Mouse (Mus musculus): ENCODE results near the gene Tagln2.

The Tagln2 gene

DNA sequence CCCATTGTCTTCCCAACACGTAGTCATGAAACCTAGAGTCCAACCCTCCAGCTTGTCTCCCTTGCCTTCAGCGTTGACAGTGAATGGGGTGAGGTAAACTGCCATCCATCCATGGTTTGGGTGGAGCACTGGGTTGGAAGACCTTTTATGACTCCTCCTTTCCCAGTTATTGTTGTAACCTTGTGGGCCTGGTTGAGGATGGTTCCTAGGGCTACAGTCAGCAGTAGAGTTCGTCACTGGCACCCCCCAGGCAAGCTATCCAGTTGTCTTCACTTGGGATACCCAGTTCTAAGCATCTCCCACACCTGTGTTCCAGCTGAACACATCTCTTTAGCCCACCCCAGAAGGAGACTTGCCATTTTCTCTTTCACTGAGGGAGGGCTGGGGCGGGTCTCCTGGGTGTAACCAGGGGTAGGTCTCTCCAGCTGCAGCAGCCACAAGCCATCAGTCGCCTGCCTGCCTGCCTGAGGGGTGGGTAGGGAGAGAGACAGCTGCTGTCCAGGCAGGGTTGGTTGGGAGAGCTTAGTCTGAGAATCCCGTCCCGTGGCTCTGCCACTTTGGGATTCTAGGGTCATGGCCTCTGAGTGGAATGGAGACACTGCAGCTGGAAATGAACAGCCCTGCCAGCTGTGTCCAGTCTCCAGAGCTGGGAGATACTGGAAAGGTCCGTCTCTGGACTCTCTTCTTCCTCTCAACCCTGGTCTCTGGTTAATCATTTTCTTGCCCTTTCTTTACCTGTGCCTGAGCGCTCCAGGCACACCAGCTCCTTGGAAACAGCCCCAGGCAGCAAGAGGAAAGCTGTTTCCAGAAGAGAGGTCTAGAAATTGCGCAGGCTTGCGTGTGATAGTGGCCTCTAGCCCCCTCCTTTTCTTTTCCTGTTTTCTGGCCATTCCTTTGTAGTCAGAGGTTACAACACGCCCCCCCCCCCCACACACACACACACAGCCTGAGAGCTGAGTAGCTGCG lies 2.6 kb downstream of the Tagln2 start:
- DNase-seq (ENCODE audit: low read depth in 2 of 2, low spot score in 2 of 2) = no peak

DNA sequence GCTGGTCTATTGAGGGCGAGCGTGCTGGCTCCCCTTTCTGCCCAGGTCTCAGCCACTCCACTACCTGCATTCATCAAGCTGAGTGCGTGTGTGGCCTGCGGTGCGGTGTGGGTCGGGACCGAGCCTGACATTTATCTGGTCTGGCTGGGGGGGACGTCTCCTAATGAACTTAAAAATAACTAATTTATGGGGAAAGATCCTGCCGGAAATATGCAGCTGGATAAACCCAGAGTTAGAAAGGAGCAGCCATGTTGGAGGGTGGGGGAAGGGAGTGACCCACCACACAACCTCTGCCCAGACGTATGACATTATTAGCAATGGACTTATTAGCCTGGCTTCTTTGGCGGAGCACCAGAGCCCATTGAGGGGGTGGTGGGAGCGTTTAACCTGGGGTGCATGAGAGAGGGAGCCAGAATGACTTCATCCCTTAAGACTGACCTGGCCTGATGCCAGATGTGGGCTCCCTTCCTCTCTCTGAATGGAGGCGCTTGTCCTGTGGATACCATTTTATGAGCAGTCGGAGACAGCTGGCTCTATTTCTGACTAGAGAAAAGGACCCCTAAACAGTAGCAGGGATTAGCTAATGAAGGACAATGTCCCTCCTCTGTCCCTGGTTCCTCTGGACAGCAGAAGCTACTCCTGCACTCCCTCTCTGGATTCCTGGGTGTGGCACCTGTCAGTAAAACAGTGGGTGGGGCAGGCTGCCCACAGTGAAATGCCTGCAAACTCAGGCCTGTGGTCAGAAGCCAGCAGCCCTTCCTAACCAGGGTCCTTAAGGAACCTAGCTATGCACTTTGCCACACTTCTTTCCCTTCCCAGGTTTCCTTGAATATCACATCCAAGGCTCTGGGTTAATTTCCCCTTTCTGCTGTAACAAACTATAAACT lies 3.5 kb downstream of the Tagln2 start:
- DNase-seq (ENCODE audit: low read depth in 2 of 2, low spot score in 2 of 2) = no peak

DNA sequence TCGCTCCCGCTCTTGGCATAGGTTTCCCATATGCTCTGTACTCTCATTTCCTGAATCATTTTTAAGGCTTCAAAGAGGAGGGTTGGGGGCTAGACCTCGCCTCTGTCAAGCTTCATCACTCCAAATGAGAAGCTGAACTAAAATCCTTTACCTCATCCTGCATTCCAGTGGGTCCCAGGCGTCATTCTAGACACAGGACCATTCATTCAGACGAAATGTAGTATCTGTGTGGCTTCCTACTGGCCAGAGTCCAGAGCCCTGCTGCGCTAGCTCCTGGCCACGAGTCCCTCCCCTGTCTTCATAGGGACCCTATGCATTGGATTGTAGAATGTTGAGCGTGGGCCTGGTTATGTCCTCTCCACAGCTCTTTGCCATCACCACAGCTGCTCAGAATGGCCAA lies 4.9 kb downstream of the Tagln2 start:
- no peak for DNase-seq (ENCODE audit: low read depth in 2 of 2, low spot score in 2 of 2)

DNA sequence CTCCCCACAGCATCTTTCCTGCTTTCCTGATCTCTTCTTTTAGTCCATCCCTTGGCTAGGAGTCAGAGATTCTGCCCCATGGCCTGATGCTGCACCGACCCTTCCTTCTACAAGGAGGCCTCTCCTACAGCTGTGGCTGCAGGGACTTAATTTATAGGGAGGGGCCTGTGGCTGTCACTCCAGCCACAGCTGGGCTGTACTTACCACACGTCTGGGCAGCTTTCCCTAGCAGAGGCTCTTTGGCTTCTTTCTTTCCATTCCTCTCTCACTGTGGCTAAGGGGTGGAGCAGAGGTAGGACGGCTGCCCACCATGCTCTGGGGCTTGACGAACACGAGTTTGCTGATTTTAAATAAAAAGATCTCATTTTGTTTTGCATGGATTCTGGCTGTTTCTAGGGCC lies 7.2 kb downstream of the Tagln2 start:
- DNase-seq (ENCODE audit: low read depth in 2 of 2, low spot score in 2 of 2) = no peak

DNA sequence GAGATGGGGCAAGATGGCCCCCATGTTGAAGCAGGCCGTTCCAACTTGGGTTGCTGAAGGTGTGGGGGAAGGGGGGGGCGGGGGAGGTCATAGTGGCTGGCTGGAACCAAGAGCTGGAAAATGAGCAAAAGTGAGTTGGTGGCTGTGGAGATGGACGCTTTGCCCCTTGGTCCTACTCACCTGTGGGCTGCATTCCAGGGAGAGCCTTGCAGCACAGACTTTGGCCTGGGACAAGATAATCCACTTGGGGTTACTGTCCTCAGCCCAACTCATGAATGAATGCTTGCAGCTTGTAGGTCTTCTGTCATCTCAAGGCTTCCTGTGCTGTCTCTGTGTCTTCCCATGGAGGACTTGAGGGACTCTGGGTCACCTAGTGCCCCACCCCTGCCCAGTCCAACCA lies 7.9 kb downstream of the Tagln2 start:
- DNase-seq (ENCODE audit: low read depth in 2 of 2, low spot score in 2 of 2) = no peak

DNA sequence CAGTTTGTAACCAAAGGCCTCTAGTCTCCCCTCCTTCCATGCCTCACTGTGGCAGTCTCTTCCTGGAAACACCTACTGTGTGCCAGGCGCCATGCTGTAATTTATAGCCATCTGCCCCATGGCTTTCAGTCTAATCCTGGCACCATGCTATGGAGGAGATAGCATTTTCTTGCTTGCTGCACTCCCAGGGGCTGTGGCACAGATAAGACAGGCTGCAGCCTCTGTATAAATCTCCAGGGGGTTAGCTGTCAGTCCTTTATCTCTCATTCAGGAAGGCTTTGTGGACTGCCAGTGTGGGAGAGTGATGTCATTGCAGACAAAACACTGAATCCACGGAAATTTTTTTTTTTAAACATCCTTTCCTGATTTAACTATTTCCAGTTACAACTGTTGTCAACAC lies 8.3 kb downstream of the Tagln2 start:
- no peak for DNase-seq (ENCODE audit: low read depth in 2 of 2, low spot score in 2 of 2)

DNA sequence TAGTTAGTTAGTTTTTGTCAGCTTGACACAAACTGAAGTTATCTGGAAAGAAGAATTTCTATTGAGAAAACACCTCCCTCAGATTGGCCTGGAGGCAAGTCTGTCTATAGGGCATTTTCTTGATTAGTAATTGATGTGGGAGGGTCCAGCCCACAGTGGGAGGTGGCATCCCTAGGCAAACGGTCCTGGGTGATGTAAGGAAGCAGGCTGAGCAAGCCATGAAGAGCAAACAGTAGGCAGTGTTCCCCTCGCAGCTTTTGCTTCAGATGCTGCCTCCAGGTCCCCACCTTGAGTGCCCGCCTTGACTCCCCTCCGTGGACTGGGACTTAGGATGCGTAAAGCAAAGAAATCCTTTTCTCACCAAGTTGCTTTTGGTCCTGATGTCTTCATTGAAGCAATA lies 9.4 kb downstream of the Tagln2 start:
- DNase-seq (ENCODE audit: low read depth in 2 of 2, low spot score in 2 of 2) = no peak

DNA sequence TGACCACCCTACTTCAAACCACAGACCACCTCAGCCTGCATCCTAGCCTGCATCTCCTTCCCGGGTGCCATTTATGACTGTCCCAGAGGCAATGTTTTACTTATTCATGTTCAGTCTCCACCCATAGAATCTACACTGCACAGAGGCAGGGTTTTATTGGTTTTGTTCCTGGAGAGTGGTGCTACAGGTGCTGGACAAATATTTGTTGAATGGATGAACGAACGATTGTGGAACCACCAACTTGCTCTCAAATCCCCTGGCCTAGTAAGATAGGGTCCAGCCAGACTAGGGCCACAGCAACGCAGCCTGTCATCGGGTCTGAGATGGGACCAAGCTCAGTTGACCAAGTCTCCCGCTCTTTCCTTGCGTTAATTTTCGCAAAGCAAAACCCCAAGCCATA lies 10.1 kb downstream of the Tagln2 start:
- DNase-seq (ENCODE audit: low read depth in 2 of 2, low spot score in 2 of 2) = no peak

DNA sequence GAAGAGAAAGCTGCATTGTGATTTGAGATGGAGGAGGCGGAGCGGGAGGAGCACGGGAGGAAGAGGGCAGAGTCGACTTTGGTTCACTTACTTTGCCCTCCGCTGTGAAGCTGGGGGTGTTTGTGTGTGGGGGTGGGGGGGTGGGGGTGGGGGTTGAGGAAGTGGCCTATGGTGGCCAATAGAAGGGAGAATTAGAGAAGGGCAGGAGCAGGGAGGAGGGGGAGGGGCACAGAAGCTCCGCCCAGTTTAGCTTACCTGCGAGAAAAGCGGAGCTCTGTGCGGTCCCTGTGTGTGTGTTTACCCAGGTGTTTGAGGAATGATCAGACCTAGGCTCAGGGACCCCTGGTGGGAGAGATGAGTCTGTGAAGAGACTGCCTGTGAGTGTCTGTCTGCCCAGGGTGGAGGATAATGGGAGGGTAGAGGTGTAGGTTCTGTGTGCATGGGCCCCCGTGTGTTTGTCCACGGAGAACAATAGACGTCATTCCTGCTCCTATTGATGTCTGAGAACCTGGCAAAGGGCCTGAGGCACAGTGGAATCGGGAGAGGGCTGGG lies 10.7 kb downstream of the Tagln2 start:
- no peak for DNase-seq (ENCODE audit: low read depth in 2 of 2, low spot score in 2 of 2)

DNA sequence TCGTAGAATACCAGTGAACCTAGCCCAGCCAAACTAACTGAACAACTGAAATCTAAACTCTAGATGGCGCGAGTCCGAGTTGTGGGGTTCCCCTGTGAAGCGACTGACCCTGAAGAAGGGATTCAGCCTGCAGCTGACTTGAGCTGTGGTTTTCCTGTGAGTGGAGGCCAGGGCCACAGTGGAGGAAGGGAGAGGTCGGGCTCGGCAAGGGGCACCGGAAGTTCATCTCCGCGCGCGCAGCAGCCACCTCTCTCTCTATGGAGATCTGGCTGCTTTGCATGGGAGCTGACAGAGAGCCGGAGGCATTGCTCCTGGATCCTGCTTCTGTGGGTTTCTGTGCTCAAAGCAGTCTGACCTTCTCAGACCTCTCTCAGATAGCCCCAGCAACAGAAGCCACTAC lies 13.1 kb downstream of the Tagln2 start:
- DNase-seq (ENCODE audit: low read depth in 2 of 2, low spot score in 2 of 2) = peak in 1 of 2 experiments; percentile 39

DNA sequence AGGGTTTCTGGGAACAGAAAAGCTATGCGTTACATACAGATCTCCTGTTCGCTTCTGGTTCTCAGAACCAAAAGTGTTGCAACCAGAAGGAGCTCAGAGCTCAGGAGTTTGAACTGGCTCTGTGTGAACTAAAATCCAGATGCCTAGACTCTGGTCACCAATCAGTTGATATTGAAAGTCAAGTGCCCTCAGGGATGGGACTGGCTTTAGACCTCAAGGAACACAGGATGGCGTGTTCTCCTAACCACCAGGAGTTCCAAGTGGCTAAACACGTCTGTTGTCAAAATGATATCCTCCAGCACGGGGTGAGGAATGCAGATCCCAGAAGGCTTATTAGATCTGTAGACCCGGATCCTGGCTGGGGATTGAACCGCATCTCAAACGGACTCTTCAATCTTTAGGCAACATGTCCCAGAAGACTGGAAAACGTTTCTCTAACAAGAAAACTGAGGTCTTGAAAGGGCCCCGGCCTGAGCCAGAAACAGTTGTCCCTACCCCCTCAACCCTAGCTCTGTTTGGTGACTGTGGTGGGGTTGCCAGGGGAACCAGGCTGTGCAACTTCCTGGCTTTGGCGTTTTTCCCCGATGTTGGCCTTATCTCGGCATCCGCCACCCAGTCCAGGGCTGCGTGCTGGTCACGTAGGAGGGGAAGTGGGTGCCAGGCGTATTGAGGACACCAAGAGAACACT lies 13.8 kb downstream of the Tagln2 start:
- peak; percentile 62 to 73 for DNase-seq (ENCODE audit: low read depth in 2 of 2, low spot score in 2 of 2)

DNA sequence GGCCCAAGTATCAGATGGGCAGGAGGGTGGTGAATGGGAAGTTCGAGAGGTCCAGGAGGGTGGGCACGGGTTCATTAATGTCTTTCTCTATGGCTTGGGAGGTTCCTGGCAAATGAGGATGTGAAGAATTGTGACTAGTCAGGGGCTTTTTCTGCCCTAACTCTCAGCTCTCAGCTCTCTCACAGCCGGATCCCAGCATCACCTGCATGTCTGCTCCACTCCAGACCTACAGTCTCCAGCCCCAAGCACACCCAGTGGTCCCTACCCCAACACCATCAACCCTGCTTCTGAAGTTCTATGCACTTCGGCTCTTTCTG lies 14.3 kb downstream of the Tagln2 start:
- no peak for DNase-seq (ENCODE audit: low read depth in 2 of 2, low spot score in 2 of 2)

DNA sequence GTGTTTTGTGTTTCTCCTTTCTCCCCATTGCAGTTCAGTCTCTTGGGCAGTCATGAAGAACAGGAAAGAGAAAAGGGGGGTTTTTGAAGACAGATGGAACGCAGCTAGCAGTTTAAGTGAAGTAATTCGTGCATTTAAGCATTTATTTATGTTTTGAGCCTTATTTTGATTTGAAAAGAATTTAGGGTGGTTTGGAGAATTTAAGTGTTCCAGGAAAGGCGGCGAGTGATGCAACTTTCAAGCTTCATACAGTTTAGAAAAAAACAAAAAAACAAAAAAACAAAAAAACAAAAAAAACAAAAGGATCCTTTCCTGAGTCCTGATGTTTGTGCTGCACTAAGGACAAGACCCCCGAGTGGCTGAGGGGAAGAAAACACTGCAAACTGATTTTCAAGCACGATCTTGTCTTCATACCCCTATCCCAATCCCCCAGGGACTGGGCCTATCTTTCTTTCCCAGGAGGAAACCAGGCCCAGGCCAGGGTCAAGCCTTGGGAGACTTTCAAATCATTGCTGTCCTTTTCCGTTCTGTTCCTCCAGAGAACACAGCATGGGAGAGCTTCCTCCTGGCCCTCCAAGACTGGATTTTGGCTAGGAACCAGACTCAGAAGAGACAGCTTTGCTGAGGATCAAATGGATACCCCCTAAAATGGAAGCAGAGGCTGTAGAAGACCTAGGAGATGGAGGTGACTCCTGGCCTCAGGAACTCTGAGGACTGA lies 14.9 kb downstream of the Tagln2 start:
- DNase-seq (ENCODE audit: low read depth in 2 of 2, low spot score in 2 of 2) = no peak

DNA sequence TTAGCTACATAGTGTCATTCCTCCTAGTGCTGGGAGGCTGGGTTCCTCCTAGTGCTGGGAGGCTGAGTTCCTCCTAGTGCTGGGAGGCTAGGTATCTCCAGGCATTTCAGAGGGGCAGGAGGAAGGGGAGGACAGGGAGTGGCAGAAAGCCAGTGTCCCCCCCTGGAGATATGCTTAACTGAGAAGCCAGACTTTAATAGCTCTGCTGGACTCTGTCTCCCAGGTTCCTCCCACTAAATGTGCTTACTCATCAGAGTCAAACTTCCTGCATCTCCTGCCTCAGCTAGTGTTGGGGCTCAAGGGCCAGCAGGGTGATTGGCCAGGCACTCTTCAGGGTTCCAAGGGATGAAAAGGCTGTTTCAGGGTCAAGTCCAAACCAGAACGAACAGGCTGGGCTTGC lies 15.5 kb downstream of the Tagln2 start:
- no peak for DNase-seq (ENCODE audit: low read depth in 2 of 2, low spot score in 2 of 2)

DNA sequence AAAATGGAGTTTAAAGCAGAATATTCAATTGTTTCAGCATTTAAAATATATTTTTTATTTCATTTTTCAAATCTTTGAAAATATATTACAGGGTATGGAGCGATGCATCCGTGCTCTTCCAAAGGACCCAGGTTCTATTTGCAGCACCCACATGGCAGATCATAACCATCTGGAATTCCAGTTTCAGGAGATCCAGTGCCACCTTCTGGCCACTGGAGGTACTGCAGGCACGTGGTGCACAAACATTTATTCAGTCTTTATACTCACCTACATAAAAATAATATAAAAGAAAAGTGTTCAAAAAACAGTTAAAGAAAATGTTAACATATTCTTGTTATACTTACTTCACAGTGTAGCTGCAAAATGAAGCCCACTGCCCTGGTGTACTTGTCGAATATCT lies 18.2 kb downstream of the Tagln2 start:
- peak in 1 of 2 experiments; percentile 29 for DNase-seq (ENCODE audit: low read depth in 2 of 2, low spot score in 2 of 2)

DNA sequence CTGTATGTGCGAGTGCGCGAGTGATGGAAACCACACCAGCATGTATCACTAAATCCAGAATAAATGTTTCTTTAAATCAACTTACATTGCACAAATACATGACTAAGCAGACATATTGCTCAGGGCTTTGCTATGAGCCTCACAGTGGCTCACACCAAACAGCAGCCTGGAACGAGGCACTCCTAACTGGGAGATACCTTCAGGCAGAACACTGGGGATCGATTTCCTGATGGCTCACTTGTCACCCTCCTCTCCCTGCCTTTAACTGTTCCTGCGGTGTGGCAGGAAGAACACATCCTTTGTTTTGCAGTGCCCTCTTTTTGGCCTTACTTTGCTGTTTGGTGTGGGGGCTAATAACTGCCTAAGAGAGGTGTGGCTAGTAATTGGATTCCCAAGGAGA lies 19.8 kb downstream of the Tagln2 start:
- DNase-seq (ENCODE audit: low read depth in 2 of 2, low spot score in 2 of 2) = no peak

DNA sequence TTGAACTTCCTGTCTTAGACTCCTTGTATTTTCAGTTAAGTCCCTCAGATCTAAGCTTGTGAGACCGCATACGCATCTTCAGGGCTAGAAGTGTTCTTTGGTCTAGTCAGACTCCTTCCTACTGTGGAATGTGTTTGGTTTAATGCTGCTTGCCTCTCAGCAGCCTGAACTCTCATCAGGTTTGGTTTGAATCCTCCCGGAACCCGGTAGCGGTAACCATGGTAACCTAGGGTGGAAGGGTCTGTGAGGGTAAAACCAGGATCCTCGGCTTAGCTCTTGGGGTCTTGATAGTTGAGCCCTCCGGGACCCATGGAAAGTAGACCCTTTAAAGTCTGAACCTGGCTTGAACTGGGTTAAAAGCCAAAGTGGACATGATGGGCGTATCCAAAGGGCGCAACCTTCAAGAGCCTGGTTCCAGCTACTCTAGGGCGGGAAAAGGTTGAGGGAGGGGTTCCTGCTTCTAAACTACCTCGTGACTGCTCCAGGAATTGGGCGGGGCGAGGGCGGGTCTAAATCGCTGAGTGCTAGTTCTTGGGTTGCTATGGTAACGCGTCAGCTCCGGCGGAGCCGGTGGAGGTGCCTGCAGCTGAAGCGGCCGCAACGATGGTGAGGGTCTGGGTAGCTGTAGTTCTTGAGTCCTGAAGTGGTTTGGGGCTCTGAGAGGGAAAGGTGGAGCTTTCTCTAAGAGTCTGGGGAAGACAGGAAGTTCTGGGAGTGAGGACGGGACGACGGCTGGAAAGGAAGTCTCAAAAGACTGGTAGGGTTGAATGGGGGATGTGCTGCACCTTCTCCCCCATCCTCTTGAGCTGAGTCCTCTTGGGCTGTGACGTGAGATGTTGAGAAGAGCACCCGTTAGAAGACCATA lies 21.0 kb downstream of the Tagln2 start, which contains the start of gene Cfap45:
TSS of gene Cfap45 (plus strand) at position 226 of the 865 bp plus-strand sequence.
- DNase-seq (ENCODE audit: low read depth in 2 of 2, low spot score in 2 of 2) = peak; percentile 54 to 64

DNA sequence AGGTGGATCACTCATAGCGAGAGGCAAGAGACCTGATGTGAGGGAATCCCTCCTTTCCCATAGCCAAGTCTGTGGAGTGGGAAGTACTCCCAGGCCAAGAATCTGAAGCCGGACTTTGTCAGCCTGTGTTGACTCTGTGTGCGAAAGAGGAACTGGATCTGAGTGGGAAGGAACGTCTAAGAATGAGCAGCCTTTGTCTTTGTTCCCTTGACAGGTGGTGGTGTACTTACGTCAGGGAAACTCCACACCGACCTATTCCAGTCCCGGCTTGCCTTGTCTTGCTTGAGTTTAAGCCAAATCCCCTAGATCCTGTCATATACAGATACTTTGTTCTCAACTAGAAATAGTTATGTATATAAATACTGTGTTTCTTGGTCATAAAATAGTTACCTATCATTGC lies 22.7 kb downstream of the Tagln2 start:
- no peak for DNase-seq (ENCODE audit: low read depth in 2 of 2, low spot score in 2 of 2)

DNA sequence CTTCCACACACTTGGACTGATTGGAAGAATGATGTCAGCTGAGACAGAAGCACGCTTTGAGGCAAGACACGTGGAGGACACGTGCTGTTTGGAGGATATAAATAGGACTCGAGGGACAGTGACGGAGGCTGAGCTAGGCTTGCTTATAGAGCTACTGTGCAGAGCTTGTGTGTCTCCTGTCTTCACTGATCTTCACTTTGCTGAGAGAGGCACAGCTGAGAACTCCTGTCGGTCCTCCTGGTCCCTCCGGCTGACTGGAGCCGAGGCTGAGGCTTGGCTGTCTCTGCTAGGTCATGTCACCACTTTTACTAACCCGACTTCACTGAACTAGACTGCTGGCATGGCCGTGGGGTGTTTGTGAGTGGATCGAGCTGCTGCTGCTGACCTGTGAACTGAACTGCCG lies 23.9 kb downstream of the Tagln2 start:
- no peak for DNase-seq (ENCODE audit: low read depth in 2 of 2, low spot score in 2 of 2)
